Mouse (Mus musculus) forebrain, embryonic 13.5 days (tissue): ENCODE results near the gene Pex11g. TPM values are rescaled to one million over a fixed set of nuclear protein-coding genes. Genes with fewer than 3 reads are reported as not detected.

Experiments
- ATAC-seq: fragments of 200-750 bp; cut with Nextera tagmentation; 2 replicates; pipeline ENCODE4 v1.8.0; 2017
- H3K27ac ChIP-seq: fragments of 300-500 bp; sonication (generic); 2 replicates; pipeline ENCODE4 v1.5.1; 2015; ENCODE audit warnings: inconsistent platforms, mild to moderate bottlenecking, moderate library complexity
- H3K27me3 ChIP-seq: fragments of 300-500 bp; sonication (generic); 2 replicates; pipeline ENCODE4 v1.6.1; 2015; ENCODE audit warnings: mild to moderate bottlenecking, inconsistent platforms
- H3K36me3 ChIP-seq: fragments of 300-500 bp; sonication (generic); 2 replicates; pipeline ENCODE4 v1.6.1; 2015; ENCODE audit warnings: mild to moderate bottlenecking, inconsistent platforms; ENCODE audit not compliant: poor library complexity, severe bottlenecking
- H3K4me1 ChIP-seq: fragments of 300-500 bp; sonication (generic); 2 replicates; pipeline ENCODE4 v1.6.1; 2015; ENCODE audit warnings: inconsistent platforms
- H3K4me2 ChIP-seq: fragments of 300-500 bp; sonication (generic); 2 replicates; pipeline ENCODE4 v1.6.1; 2015; ENCODE audit warnings: inconsistent platforms, mild to moderate bottlenecking, moderate library complexity
- H3K4me3 ChIP-seq: fragments of 300-500 bp; sonication (generic); 2 replicates; pipeline ENCODE4 v1.5.1; 2015; ENCODE audit warnings: mild to moderate bottlenecking, inconsistent platforms
- H3K9ac ChIP-seq: fragments of 300-500 bp; sonication (generic); 2 replicates; pipeline ENCODE4 v1.6.1; 2015; ENCODE audit warnings: mild to moderate bottlenecking, inconsistent platforms
- H3K9me3 ChIP-seq: fragments of 300-500 bp; sonication (generic); replicated peaks from 2 replicates; pipeline ENCODE4 v1.6.1; 2016; ENCODE audit warnings: inconsistent platforms
- WGBS: fragments of 180-500 bp; shearing (Covaris S2); methylation state at CpG from one replicate; pipeline ENCODE4 v1.1.7; 2015; 5-methylcytosine and 5-hydroxymethylcytosine counted together
- polyA plus RNA-seq: library from polyadenylated mRNA; unstranded; fragments of >200 nt; fragmentation: Nextera tagmentation; extraction: Ambion mirVana; gene quantifications from 2 replicates; pipeline ENCODE4 v1.2.1, GENCODE M21; 2015

Gene Pex11g
- polyA plus RNA-seq, 1 experiment from 2014 or later, result 3.9 TPM

DNA sequence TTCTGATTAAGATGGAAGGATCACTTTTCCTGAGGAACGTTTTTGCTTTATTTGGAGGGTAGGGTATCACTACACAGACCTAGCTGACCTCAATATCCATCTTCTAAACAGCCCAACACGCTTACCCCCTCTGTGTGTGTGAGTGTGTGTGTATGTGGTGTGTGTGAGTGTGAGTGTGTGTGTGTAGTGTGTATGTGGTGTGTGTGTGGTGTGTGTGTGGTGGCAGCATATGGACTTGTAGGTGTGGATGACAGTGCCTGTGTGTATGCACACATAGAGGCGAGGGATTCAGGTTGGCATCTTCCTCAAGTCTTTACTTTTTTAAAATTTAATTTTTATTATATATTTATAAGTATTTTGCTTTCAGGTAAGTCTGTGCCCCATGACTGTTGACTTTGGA is 31.1 kb upstream of the Pex11g start:
- peaks cover 37% of the 10 kb centered on the region for H3K36me3 ChIP-seq
- H3K9ac ChIP-seq, result no peak overlapping the region
- H3K27ac ChIP-seq, result no peak overlapping the region
- H3K4me1 ChIP-seq, result peaks cover 38% of the 10 kb centered on the region
- no peak overlapping the region for H3K4me2 ChIP-seq
- H3K4me3 ChIP-seq, result no peak overlapping the region
- WGBS, result 86% methylated on average over 3 of the region's 3 CpGs
- no peak for ATAC-seq
- no peaks in the 10 kb centered on the region for H3K27me3 ChIP-seq
- peaks cover 12% of the 10 kb centered on the region for H3K9me3 ChIP-seq

DNA sequence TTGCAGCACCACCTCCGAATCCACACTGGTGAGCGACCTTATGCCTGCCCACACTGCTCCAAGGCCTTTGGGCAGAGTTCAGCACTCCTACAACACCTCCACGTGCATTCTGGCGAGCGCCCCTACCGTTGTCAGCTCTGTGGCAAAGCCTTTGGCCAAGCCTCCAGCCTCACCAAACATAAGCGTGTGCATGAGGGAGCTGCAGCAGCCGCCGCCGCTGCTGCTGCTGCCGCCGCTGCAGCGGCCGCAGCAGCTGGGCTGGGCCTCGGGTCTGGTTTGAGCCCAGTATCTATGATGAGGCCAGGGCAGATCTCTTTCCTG is 28.9 kb upstream of the Pex11g start:
- Histone ChIP-seq H3K4me1 (peaks cover 29% of the 10 kb centered on the region), H3K9me3 (peaks cover 12% of the 10 kb centered on the region), H3K27me3 (no peaks in the 10 kb centered on the region), H3K9ac (no peak overlapping the region), H3K36me3 (peaks cover 37% of the 10 kb centered on the region), H3K4me3 (no peak overlapping the region), H3K27ac (no peak overlapping the region), H3K4me2 (no peak overlapping the region)
- 95% methylated on average over 15 of the region's 15 CpGs for WGBS
- no peak for ATAC-seq

DNA sequence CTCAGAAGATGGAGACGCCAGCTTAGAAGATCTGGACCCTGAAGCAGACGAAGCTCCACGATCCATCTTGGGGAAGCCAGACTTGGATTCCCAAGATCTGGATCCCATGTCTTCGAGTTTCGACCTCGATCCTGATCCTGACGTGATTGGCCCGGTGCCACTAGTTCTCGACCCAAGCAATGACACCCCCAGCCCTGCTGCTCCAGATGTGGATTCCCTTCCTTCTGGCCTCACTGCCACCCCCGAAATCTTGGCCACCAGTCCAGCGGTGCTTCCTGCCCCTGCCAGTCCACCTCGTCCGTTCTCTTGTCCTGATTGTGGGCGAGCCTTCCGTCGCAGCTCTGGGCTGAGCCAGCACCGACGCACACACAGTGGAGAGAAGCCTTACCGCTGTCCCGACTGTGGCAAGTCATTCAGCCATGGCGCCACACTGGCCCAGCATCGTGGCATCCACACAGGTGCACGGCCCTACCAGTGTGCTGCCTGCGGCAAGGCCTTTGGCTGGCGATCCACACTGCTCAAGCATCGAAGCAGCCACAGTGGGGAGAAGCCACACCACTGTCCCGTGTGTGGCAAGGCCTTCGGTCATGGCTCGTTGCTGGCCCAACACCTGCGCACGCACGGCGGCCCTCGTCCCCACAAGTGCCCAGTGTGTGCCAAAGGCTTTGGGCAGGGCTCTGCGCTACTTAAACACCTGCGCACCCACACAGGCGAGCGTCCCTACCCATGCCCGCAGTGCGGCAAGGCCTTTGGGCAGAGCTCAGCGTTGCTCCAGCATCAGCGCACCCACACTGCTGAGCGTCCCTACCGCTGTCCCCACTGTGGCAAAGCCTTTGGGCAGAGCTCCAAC is 28.3 kb upstream of the Pex11g start:
- Histone ChIP-seq H3K4me3 (0 out of 2 replicates have a peak overlapping the region, but pooled peaks have one; percentile 4), H3K27me3 (no peaks in the 10 kb centered on the region), H3K27ac (no peak overlapping the region), H3K4me1 (peaks cover 23% of the 10 kb centered on the region), H3K9me3 (peaks cover 12% of the 10 kb centered on the region), H3K36me3 (peaks cover 37% of the 10 kb centered on the region), H3K9ac (no peak overlapping the region), H3K4me2 (no peak overlapping the region)
- no peak for ATAC-seq
- 97% methylated on average over 44 of the region's 44 CpGs for WGBS

DNA sequence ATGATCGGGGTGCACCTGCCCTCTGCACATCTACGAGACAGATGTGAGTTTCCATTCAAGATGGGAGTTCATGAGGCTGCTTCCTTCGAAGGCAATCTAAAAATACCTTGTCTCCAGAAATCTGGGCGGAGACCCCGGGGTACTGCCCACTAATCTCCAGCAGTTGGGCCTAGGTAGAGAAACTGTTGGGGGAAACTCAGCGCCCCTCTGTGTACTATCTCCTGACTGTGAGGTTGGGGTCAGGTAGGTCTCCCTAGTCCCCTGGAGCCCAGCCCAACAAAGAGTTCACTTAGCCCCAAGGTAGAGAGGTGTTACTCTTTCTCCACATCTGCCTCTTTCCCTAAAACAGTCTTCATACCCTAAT is 26.3 kb upstream of the Pex11g start:
- Histone ChIP-seq H3K4me3 (peak overlapping the region; percentile 90), H3K27me3 (no peaks in the 10 kb centered on the region), H3K9ac (peak overlapping the region; percentile 99), H3K4me2 (peak overlapping the region; percentile 79), H3K27ac (peak overlapping the region; percentile 78), H3K9me3 (peaks cover 12% of the 10 kb centered on the region), H3K36me3 (peaks cover 34% of the 10 kb centered on the region), H3K4me1 (peaks cover 21% of the 10 kb centered on the region)
- ATAC-seq, result peak; percentile 5; the same call in 1 of the 2 replicates
- 30% methylated on average over 6 of the region's 6 CpGs for WGBS

DNA sequence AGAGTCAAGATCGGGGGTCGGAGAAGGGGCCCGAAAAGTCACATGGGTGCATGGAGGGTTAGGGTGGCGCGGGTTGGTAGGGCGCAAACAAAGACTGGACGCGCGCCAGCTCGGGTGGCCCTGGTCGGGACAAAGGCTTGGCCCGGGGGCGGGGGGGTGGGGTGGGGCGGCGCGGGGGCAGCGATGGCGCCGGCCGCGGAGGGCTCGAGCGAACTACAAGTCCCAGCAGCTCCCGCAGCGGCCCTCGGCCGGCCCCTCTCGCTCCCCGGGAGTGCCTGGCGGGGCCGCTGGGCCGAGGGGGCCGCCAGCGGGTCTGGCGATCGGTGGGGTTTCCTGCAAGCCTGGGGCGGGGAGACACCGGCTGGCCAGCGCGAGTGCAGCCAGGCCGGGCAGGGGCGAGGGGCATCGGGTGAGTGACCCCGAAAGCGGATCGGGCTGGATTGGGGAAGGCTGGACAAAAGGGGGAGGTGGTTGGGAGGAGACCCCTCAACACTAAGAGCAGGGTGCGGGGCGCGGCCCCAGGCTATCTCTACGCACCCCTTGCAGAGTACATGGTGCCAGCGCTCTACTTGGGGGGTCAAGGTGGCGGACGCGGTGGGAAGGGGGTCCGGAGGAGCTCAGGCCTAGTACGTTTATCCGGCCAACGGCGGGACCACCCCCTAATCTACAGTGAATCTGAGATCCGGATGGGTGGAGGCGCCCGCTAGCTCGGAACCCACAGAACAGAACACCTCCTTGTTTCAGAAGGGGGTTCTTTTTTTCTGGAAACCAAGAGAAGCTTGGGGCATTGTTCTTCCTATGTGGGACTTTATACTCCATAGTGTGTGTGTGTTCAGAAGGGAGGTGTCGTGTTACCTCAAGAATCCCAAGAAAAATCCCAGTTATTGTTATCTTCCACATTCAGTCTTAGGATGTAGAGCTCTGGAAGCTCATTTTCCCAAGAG is 25.7 kb upstream of the Pex11g start, which contains the start of gene Zfp358:
Zfp358 (plus strand) TSS at position 238 of the 944 bp plus-strand sequence.
- Histone ChIP-seq H3K36me3 (peaks cover 34% of the 10 kb centered on the region), H3K9me3 (peaks cover 12% of the 10 kb centered on the region), H3K4me1 (peaks cover 21% of the 10 kb centered on the region), H3K4me2 (peak within 1 kb of the TSS; percentile 79), H3K9ac (peak within 1 kb of the TSS; percentile 99), H3K27ac (peak within 1 kb of the TSS; percentile 78), H3K27me3 (no peaks in the 10 kb centered on the region), H3K4me3 (peak within 1 kb of the TSS; percentile 90)
- ATAC-seq, result peak; percentile 93
- under 1% methylated on average over 40 of the region's 64 CpGs for WGBS

DNA sequence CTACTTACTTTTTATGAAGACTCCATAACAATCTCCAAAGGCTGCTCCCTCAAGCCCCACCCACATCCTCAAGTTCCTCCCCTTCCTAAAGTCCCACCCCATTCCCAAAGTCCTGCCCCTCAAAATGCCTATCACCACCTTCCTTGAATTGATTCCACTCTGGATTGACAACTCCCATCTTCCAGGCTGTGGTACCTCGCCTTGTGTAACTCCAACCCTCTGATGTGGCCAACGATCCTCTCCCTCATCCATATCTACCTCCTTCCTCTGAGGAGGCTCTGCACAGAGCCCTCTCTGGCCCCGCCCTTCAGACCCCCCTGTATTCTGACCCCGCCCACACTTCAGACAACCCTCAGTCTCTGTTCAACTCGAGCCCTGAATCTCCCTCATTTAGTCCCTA is 17.7 kb upstream of the Pex11g start:
- Histone ChIP-seq H3K9ac (no peak overlapping the region), H3K9me3 (no peaks in the 10 kb centered on the region), H3K4me2 (no peak overlapping the region), H3K27me3 (no peaks in the 10 kb centered on the region), H3K36me3 (no peaks in the 10 kb centered on the region), H3K4me1 (no peaks in the 10 kb centered on the region), H3K27ac (no peak overlapping the region), H3K4me3 (no peak overlapping the region)
- WGBS, result 24% methylated on average over 5 of the region's 5 CpGs
- no peak for ATAC-seq

DNA sequence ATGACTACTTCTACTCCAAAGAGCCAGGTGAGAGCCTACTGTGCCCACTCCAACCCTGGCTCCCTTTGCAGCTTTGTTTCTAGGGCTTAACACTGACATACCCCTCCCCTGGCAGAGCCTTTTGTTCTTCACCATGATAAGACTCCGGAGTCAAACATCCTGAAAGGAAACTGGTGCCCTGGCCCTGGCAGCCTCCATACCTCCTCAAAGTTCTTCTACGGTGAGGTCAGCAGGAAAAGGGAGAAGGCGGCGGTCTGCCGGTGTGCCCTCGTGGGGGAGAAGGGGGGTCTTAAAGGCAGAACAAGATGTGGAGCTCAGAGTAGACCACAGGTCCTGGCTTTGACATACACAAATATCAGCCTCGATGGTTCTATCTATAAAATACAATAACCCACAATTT is 16.1 kb upstream of the Pex11g start:
- no peak overlapping the region for H3K4me3 ChIP-seq
- H3K9ac ChIP-seq, result no peak overlapping the region
- H3K4me1 ChIP-seq, result no peaks in the 10 kb centered on the region
- H3K9me3 ChIP-seq, result no peaks in the 10 kb centered on the region
- no peak overlapping the region for H3K4me2 ChIP-seq
- H3K27me3 ChIP-seq, result no peaks in the 10 kb centered on the region
- no peak for ATAC-seq
- H3K36me3 ChIP-seq, result no peaks in the 10 kb centered on the region
- WGBS, result 84% methylated on average over 7 of the region's 7 CpGs
- H3K27ac ChIP-seq, result no peak overlapping the region

DNA sequence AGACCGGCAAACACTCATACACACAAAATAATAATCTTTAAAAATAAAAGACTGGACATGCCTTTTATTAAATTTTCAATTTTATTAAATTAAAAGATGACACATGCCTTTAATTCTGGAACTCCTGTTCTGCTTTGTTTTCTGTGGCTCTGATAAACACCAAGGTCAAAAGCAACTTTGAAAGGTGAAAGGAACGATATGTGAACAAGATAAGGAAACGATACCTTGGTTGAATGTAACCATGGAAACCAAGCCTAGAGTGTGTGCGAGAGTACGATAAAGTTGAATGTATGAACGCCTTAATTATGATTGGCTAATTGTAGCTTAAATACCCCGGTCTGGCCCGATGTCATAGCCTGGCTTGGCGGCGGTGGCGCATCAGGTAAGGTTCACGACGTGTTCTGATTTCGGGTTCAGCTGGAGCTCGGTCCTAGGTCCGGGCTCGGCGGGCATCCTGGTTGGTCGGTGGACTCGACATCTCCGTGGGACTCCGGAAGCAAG is 14.8 kb upstream of the Pex11g start:
- WGBS, result 89% methylated on average over 22 of the region's 22 CpGs
- no peaks in the 10 kb centered on the region for H3K27me3 ChIP-seq
- no peak overlapping the region for H3K27ac ChIP-seq
- H3K9me3 ChIP-seq, result no peaks in the 10 kb centered on the region
- H3K9ac ChIP-seq, result no peak overlapping the region
- ATAC-seq, result no peak
- no peak overlapping the region for H3K4me3 ChIP-seq
- no peak overlapping the region for H3K4me2 ChIP-seq
- H3K4me1 ChIP-seq, result no peaks in the 10 kb centered on the region
- no peaks in the 10 kb centered on the region for H3K36me3 ChIP-seq

DNA sequence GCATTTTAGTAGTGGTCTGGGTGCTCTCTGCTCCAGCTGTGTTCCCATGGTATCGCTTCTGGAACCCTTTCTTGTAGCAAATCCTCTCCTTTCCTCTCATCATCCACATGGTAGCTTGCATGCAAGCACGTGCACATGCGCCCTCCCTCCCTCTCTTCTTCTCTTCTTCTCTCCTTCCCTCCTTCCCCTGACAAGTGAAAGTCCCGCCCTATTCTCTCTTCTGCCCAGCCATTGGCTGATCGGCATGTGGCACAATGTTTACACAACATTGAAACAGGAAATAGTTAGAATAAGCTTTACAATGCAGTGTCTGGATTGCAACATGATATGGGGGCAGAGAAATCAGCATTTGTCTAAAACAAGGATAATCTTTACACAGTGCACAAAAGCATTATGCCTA is 14.1 kb upstream of the Pex11g start:
- no peaks in the 10 kb centered on the region for H3K36me3 ChIP-seq
- no peak overlapping the region for H3K27ac ChIP-seq
- no peak overlapping the region for H3K9ac ChIP-seq
- no peak overlapping the region for H3K4me2 ChIP-seq
- H3K4me1 ChIP-seq, result no peaks in the 10 kb centered on the region
- ATAC-seq, result no peak
- no peaks in the 10 kb centered on the region for H3K9me3 ChIP-seq
- no peaks in the 10 kb centered on the region; the same call in 1 of the 2 replicates for H3K27me3 ChIP-seq
- no peak overlapping the region for H3K4me3 ChIP-seq
- WGBS, result 61% methylated on average over 5 of the region's 5 CpGs

DNA sequence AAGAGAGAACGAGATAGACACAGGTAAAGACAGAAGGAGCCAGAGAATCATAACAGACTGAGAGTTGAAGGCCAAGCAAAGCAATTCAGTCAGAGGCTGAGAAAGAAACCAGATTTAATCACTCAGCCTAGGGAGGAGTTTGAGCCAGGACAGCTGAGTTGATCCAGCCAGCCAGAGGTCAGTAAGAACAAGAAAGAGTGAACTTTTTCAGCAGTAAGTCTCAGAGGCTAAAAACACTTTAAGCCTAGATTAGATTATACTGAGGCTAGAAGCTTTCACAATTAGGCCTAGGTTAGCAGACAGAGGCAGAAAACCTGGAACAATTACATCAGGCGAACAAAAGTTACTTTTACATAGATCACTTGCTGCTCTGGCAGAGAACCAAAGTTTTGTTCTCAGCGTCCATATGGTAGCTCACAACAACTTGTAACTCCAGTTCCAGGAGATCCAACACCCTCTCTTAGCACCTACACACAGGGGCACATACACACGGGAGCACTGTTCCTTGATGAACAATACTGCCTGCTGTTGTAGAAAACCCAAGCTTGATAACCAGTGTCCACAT is 12.8 kb upstream of the Pex11g start:
- no peak for ATAC-seq
- Histone ChIP-seq H3K9me3 (no peaks in the 10 kb centered on the region), H3K27me3 (peaks cover 11% of the 10 kb centered on the region), H3K9ac (no peak overlapping the region), H3K36me3 (no peaks in the 10 kb centered on the region), H3K4me3 (no peak overlapping the region), H3K27ac (no peak overlapping the region), H3K4me1 (no peaks in the 10 kb centered on the region; the same call in 1 of the 2 replicates), H3K4me2 (no peak overlapping the region)
- WGBS, result 71% methylated on average over 4 of the region's 4 CpGs

DNA sequence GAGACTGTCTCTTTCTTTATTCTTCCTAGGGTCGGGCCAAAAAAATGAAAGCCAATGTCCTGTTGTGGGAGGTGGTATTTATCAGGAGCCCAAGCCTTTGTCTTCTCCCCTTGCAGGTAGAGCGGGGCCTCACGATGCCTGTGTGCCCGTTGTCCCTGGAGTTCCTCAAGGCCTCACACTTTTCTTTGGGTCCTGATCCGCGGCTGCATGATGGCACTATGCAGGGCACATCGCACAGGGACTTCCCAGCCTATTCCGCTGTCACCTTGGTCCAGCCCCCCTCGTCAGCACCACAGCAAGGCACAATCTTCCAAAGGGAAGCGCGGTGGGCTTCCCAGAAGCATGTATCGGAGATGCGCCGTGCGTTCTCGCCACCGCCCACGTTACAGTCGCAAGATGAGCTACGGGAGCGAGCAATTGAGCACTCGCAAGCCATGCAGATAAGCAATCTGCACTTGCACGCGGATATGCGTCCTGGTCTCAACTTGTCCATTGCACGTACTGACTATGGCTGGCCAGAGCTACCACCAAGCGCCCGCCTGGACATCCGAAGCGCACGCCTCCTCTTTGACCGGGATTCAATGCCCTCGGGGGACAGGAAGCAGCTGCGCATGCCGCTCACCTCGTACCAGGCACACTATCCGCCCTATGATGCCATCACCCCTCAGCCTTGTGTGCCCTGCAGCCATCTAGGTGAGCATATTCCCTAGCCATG is 8.4 kb upstream of the Pex11g start:
- H3K9ac ChIP-seq, result peak overlapping the region; percentile 17; the same call in 1 of the 2 replicates
- no peaks in the 10 kb centered on the region; the same call in 1 of the 2 replicates for H3K4me1 ChIP-seq
- peak; percentile 63 for ATAC-seq
- H3K27me3 ChIP-seq, result peaks cover 13% of the 10 kb centered on the region
- no peak overlapping the region for H3K27ac ChIP-seq
- peak overlapping the region; percentile 27 for H3K4me3 ChIP-seq
- WGBS, result 35% methylated on average over 37 of the region's 37 CpGs
- H3K9me3 ChIP-seq, result no peaks in the 10 kb centered on the region
- no peaks in the 10 kb centered on the region for H3K36me3 ChIP-seq
- H3K4me2 ChIP-seq, result peak overlapping the region; percentile 52
